Mouse (Mus musculus): ENCODE data around the gene Mdfi. TPM values are rescaled to one million over a fixed set of nuclear protein-coding genes. Genes with fewer than 3 reads are reported as not detected.

The Mdfi gene
- polyA plus RNA-seq, 1 experiment from 2014 or later: 6.2 TPM

GRCm38 (mm10) chr17:47843465-47843864, 9.0 kb upstream of the Mdfi start:
- Histone ChIP-seq H3K9ac (ENCODE audit: low read length) (no peak overlapping the region), H3K27ac (replicated peaks) (no peak overlapping the region), H3K36me3 (ENCODE audit: control insufficient read depth, insufficient read depth, low read length) (no peaks in the 10 kb centered on the region), H3K4me2 (replicated peaks; ENCODE audit: low read depth) (no peak overlapping the region), H3K4me3 (ENCODE audit: low read depth, low read length) (no peak overlapping the region), H3K9me3 (ENCODE audit: control insufficient read depth, low read length) (no peaks in the 10 kb centered on the region), H3K4me1 (replicated peaks; ENCODE audit: control insufficient read depth, insufficient read depth) (no peaks in the 10 kb centered on the region), H3K27me3 (ENCODE audit: control insufficient read depth, insufficient read depth, low read length) (no peaks in the 10 kb centered on the region)
- 95% methylated on average over 3 of the region's 3 CpGs for whole genome bisulfite sequencing
- peak; percentile 50 for TF ChIP-seq CTCF (IDR thresholded peaks at IDR 0.05; ENCODE audit: low read depth)
- no peak for TF ChIP-seq EP300 (optimal IDR thresholded peaks at IDR 0.05)
- ATAC-seq (ENCODE audit: low FRiP score, low TSS enrichment) (no peak), DNase-seq (ENCODE audit: low spot score) (no peak)

GRCm38 (mm10) chr17:47841931-47842623, 7.6 kb upstream of the Mdfi start:
- Histone ChIP-seq H3K4me1 (replicated peaks; ENCODE audit: control insufficient read depth, insufficient read depth) (no peaks in the 10 kb centered on the region), H3K36me3 (ENCODE audit: control insufficient read depth, insufficient read depth, low read length) (no peaks in the 10 kb centered on the region), H3K27ac (replicated peaks) (0 out of 2 replicates have a peak overlapping the region, but pooled peaks have one; percentile 45), H3K4me3 (ENCODE audit: low read depth, low read length) (no peak overlapping the region), H3K9me3 (ENCODE audit: control insufficient read depth, low read length) (no peaks in the 10 kb centered on the region), H3K4me2 (replicated peaks; ENCODE audit: low read depth) (peak overlapping the region; percentile 11; the same call in 1 of the 2 replicates), H3K9ac (ENCODE audit: low read length) (no peak overlapping the region), H3K27me3 (ENCODE audit: control insufficient read depth, insufficient read depth, low read length) (no peaks in the 10 kb centered on the region)
- peak; percentile 74 for ATAC-seq (ENCODE audit: low FRiP score, low TSS enrichment)
- WGBS: 45% methylated on average over 19 of the region's 19 CpGs
- no peak for TF ChIP-seq EP300 (optimal IDR thresholded peaks at IDR 0.05)
- TF ChIP-seq CTCF (IDR thresholded peaks at IDR 0.05; ENCODE audit: low read depth): no peak
- DNase-seq (ENCODE audit: low spot score): peak; percentile 78

GRCm38 (mm10) chr17:47841521-47841920, 7.0 kb upstream of the Mdfi start:
- H3K9ac ChIP-seq (ENCODE audit: low read length): no peak overlapping the region
- H3K4me1 ChIP-seq (replicated peaks; ENCODE audit: control insufficient read depth, insufficient read depth): no peaks in the 10 kb centered on the region
- no peak overlapping the region for H3K27ac ChIP-seq (replicated peaks)
- no peak overlapping the region for H3K4me2 ChIP-seq (replicated peaks; ENCODE audit: low read depth)
- no peak overlapping the region for H3K4me3 ChIP-seq (ENCODE audit: low read depth, low read length)
- no peaks in the 10 kb centered on the region for H3K36me3 ChIP-seq (ENCODE audit: control insufficient read depth, insufficient read depth, low read length)
- 85% methylated on average over 8 of the region's 8 CpGs for WGBS
- H3K27me3 ChIP-seq (ENCODE audit: control insufficient read depth, insufficient read depth, low read length): no peaks in the 10 kb centered on the region
- DNase-seq (ENCODE audit: low spot score) (no peak), ATAC-seq (ENCODE audit: low FRiP score, low TSS enrichment) (no peak)
- TF ChIP-seq CTCF (IDR thresholded peaks at IDR 0.05; ENCODE audit: low read depth): no peak
- TF ChIP-seq EP300 (optimal IDR thresholded peaks at IDR 0.05): no peak
- H3K9me3 ChIP-seq (ENCODE audit: control insufficient read depth, low read length): no peaks in the 10 kb centered on the region

- Histone ChIP-seq H3K4me1 (replicated peaks; ENCODE audit: control insufficient read depth, insufficient read depth) (no peaks in the 10 kb centered on the region), H3K9ac (ENCODE audit: low read length) (no peak overlapping the region), H3K27me3 (ENCODE audit: control insufficient read depth, insufficient read depth, low read length) (no peaks in the 10 kb centered on the region), H3K4me3 (ENCODE audit: low read depth, low read length) (no peak overlapping the region), H3K27ac (replicated peaks) (no peak overlapping the region), H3K9me3 (ENCODE audit: control insufficient read depth, low read length) (no peaks in the 10 kb centered on the region), H3K36me3 (ENCODE audit: control insufficient read depth, insufficient read depth, low read length) (no peaks in the 10 kb centered on the region), H3K4me2 (replicated peaks; ENCODE audit: low read depth) (no peak overlapping the region)
- TF ChIP-seq EP300 (optimal IDR thresholded peaks at IDR 0.05) (no peak), CTCF (IDR thresholded peaks at IDR 0.05; ENCODE audit: low read depth) (no peak)
- ATAC-seq (ENCODE audit: low FRiP score, low TSS enrichment) (no peak), DNase-seq (ENCODE audit: low spot score) (no peak)
- 19% methylated on average over 6 of the region's 6 CpGs for WGBS
Observed at GRCm38 (mm10) chr17:47837808-47838207, 3.3 kb upstream of the Mdfi start.

- TF ChIP-seq CTCF (IDR thresholded peaks at IDR 0.05; ENCODE audit: low read depth) (no peak), EP300 (optimal IDR thresholded peaks at IDR 0.05) (no peak)
- Histone ChIP-seq H3K27ac (replicated peaks) (peak overlapping the region; percentile 78), H3K4me2 (replicated peaks; ENCODE audit: low read depth) (peak overlapping the region; percentile 83), H3K9ac (ENCODE audit: low read length) (peak overlapping the region; percentile 74), H3K4me1 (replicated peaks; ENCODE audit: control insufficient read depth, insufficient read depth) (no peaks in the 10 kb centered on the region), H3K27me3 (ENCODE audit: control insufficient read depth, insufficient read depth, low read length) (no peaks in the 10 kb centered on the region), H3K4me3 (ENCODE audit: low read depth, low read length) (peak overlapping the region; percentile 64), H3K9me3 (ENCODE audit: control insufficient read depth, low read length) (no peaks in the 10 kb centered on the region), H3K36me3 (ENCODE audit: control insufficient read depth, insufficient read depth, low read length) (no peaks in the 10 kb centered on the region; the same call in 1 of the 2 replicates)
- WGBS: 2% methylated on average over 45 of the region's 45 CpGs
- DNase-seq (ENCODE audit: low spot score) (peak; percentile 40), ATAC-seq (ENCODE audit: low FRiP score, low TSS enrichment) (peak; percentile 11; the same call in 1 of the 2 replicates)
Observed at GRCm38 (mm10) chr17:47833628-47834481, 636 bp downstream of the Mdfi start.

Measured in stomach, postnatal 0 days (tissue).